Mouse (Mus musculus): ENCODE results near the gene Zfp324. TPM values are rescaled to one million over a fixed set of nuclear protein-coding genes. Genes with fewer than 3 reads are reported as not detected.

Zfp324 gene
- total RNA-seq, 4 experiments from 2014 or later: 9.2 to 10.1 (median 9.7) TPM

GRCm38 (mm10) chr7:13009143-13010004 lies 43.7 kb downstream of the Zfp324 start:
- peak; percentile 93 to 94 for DNase-seq (ENCODE audit: low spot score in 2 of 2)

- DNase-seq (ENCODE audit: low spot score in 2 of 2): no peak
Measured at GRCm38 (mm10) chr7:13010005-13010908, 44.6 kb downstream of the Zfp324 start, which contains the start of gene Zbtb45. Gene Zbtb45 (minus strand): TSS chr7:13010034.

GRCm38 (mm10) chr7:13013671-13014070 lies 48.0 kb downstream of the Zfp324 start:
- no peak for DNase-seq (ENCODE audit: low spot score in 2 of 2)

- DNase-seq (ENCODE audit: low spot score in 2 of 2): no peak
Measured at GRCm38 (mm10) chr7:13014275-13014839, 48.7 kb downstream of the Zfp324 start.

GRCm38 (mm10) chr7:13015217-13015616 lies 49.6 kb downstream of the Zfp324 start:
- no peak for DNase-seq (ENCODE audit: low spot score in 2 of 2)

- no peak for DNase-seq (ENCODE audit: low spot score in 2 of 2)
Measured at GRCm38 (mm10) chr7:13022773-13023535, 57.3 kb downstream of the Zfp324 start.

Other genes starting within 250 kb of the Zfp324 start
- under 1 TPM; 0.06 to 0.14 (median 0.08) TPM for gene Vmn2r56, start 230.8 kb upstream of the Zfp324 start, total RNA-seq (2022)
- gene Zscan18, start 162.2 kb upstream of the Zfp324 start, total RNA-seq (2022): 10 to 100 TPM; 21.9 to 27.0 (median 22.9) TPM
- gene Zfp329, start 147.0 kb upstream of the Zfp324 start, total RNA-seq (2022): 10 to 100 TPM; 17.4 to 25.3 (median 19.4) TPM
- 10 to 100 TPM; 13.5 to 18.4 (median 14.9) TPM for gene Zfp110, start 131.1 kb upstream of the Zfp324 start, total RNA-seq (2022)
- 1 to 10 TPM; 7.2 to 8.7 (median 7.8) TPM for gene Zfp128, start 84.7 kb upstream of the Zfp324 start, total RNA-seq (2022)
- gene Zscan22, start 68.0 kb upstream of the Zfp324 start, total RNA-seq (2022): 10 to 100 TPM; 12.7 to 15.0 (median 13.7) TPM
- 100 to 1,000 TPM; 432 to 451 (median 444) TPM for gene Rps5, start 43.5 kb upstream of the Zfp324 start, total RNA-seq (2022)
- gene Rnf225, start 38.4 kb upstream of the Zfp324 start, total RNA-seq (2022): 1 to 10 TPM in 3 of 4 experiments, under 1 TPM in 1; 0.98 to 1.5 (median 1.2) TPM
- 10 to 100 TPM in 1 of 4 experiments, 1 to 10 TPM in 3; 6.7 to 10.2 (median 8.6) TPM for gene Zfp446, start 12.0 kb downstream of the Zfp324 start, total RNA-seq (2022)
- under 1 TPM in 1 of 4 experiments, not detected in 3; 0.37 TPM for gene Slc27a5, start 32.4 kb downstream of the Zfp324 start, total RNA-seq (2022)
- 100 to 1,000 TPM; 218 to 241 (median 229) TPM for gene Trim28, start 33.3 kb downstream of the Zfp324 start, total RNA-seq (2022)
- gene Zbtb45, start 44.2 kb downstream of the Zfp324 start, total RNA-seq (2022): 10 to 100 TPM; 34.2 to 36.9 (median 34.3) TPM
- 100 to 1,000 TPM; 152 to 158 (median 152) TPM for gene Chmp2a, start 69.0 kb downstream of the Zfp324 start, total RNA-seq (2022)
- 100 to 1,000 TPM; 220 to 248 (median 229) TPM for gene Ube2m, start 72.4 kb downstream of the Zfp324 start, total RNA-seq (2022)
- 10 to 100 TPM; 12.2 to 14.3 (median 13.1) TPM for gene Mzf1, start 88.9 kb downstream of the Zfp324 start, total RNA-seq (2022)
- under 1 TPM in 1 of 4 experiments, not detected in 3; 0.05 TPM for gene Vmn1r85, start 129.3 kb downstream of the Zfp324 start, total RNA-seq (2022)
- gene Vmn1r86, start 154.1 kb downstream of the Zfp324 start, total RNA-seq (2022): not detected
- gene Vmn1r87, start 174.3 kb downstream of the Zfp324 start, total RNA-seq (2022): not detected
- under 1 TPM; 0.11 to 0.22 (median 0.17) TPM for gene Vmn1r88, start 193.7 kb downstream of the Zfp324 start, total RNA-seq (2022)
- gene Vmn1r89, start 247.2 kb downstream of the Zfp324 start, total RNA-seq (2022): not detected

Data from left cerebral cortex, adult 8-10 months (tissue).